Mouse (Mus musculus): ENCODE data around the gene Ano1. TPM values are rescaled to one million over a fixed set of nuclear protein-coding genes. Genes with fewer than 3 reads are reported as not detected.

The Ano1 gene
- polyA plus RNA-seq, 1 experiment = 1.7 TPM

DNA sequence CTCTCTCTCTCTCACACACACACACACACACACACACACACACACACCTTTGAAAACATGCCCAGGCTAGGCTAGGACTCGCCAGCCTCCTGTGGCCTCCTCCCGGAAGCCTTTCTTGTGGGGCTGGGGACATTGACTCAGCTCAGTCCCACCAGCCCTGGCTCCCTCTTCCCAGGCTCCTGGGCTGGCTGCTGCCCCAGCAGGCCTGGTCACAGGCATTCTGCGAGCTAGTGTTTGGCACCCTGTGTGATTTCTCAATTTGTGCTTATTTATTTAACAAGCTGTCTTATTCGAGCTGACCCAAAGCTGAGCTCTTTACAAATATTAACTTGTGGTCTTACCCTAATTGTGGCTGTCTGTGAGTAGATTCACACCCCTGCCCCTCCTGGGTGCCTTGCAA lies 66.8 kb downstream of the Ano1 start:
- TF ChIP-seq GATA1 (IDR thresholded peaks at IDR 0.05; ENCODE audit: low read length) = no peak

DNA sequence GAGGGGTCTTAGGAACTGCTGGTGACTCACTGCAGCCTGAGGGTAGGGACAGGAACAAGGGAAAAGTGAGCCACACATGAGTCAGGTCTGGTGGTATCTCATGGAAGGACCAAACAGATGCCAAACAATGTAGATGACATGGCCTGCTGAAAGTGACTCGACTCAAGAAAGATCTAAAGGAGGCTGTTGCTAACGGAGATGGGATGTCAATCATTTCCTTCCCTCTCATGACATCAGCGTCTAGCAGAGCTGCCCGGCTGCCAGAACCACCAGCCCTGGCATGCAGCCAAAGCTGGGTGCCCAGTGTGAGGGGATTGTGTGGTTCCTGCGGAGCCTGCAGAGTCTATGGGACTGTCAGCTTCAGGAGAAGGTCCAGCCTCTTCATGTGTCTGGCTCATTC lies 67.3 kb downstream of the Ano1 start:
- no peak for TF ChIP-seq GATA1 (IDR thresholded peaks at IDR 0.05; ENCODE audit: low read length)

DNA sequence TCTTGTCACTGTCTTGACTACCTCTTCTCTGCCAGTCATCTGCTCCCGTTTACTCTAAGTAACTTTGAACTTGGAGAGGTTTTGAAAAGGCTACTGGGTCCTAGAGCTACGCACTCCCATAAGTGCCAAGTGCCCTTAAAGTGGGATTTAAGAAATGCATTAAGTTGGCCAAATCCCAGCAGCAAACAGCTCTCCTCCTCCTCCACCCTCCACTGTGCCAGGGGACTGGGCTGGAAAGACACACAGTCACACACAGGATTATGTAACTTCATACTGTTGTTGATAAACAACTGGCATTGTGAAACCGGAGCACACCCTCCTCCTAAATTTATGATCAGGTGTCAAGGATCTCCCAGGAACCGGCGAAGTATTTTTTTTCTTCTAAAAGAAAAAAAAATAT lies 71.7 kb downstream of the Ano1 start:
- TF ChIP-seq GATA1 (IDR thresholded peaks at IDR 0.05; ENCODE audit: low read length) = no peak

DNA sequence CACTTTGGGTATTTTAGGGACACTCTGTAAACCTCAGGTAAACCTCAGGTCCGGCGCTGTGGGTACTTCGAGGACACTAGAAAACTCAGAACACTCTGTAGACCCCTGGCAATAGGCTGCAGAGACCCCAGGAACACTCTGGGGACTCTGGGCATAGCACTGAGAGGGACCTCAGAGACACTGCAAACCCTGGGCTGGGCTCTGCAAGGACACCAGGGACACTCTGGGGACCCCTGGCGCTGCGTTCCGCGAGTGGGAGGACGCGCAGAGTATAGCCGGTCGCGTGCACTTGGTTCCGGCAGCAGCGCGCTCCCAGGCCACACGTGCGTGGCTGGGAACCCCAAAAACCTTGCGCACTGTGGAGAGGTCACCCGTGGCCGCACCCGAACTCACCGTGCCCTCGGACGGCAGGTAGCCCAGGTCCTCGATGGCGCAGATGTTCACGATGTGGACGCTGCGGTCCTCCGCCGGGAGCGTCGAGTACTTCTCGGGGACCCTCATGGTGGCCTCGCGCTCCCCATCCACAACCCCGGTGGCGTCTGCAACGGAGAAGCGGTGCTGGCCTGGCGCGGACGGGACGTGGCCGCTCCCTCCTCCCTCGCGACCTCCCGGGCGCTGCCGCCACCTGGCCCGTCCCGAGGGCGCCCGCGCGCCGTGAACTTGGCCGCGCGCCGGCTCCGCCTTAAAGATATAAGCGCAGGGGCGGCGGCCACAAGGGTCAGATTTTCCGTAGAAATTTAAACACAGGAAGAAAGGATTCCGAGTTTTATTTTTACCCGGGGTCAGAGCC lies 73.3 kb downstream of the Ano1 start:
- TF ChIP-seq GATA1 (IDR thresholded peaks at IDR 0.05; ENCODE audit: low read length) = no peak

DNA sequence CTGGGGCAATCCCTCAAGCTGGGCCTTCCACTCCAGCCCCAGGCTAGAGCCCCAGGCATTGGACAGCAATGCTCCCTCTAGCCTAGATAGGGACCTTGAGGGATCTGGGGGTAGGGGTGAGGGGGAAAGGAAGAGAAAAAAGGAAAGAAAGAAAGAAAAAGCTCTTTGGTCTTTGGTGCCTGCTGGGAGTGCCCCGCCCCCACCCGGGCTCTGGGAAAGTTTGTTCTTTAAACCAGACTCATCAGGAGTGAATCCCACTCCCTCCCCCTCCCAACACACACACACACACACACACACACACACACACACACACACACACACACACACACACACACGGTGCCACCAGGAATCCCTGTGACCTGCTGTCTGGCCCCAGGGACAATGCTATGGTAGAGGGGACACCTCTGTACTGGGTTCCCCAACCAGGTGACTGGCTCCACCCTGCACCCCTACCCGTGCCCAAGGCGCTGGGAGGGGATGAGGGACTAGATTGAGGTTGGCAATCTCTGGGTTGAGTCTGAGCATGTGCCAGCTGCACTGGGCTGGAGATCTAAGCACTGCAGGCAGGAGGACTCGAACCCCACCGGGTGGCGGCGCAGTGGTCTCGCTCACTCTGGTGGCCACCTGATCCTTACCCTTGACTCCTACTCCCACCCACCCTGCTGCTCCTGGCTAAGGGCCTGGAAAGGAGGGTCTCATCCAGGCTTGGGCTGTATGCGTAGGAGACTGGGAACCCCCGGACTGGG lies 74.3 kb downstream of the Ano1 start:
- no peak for TF ChIP-seq GATA1 (IDR thresholded peaks at IDR 0.05; ENCODE audit: low read length)

DNA sequence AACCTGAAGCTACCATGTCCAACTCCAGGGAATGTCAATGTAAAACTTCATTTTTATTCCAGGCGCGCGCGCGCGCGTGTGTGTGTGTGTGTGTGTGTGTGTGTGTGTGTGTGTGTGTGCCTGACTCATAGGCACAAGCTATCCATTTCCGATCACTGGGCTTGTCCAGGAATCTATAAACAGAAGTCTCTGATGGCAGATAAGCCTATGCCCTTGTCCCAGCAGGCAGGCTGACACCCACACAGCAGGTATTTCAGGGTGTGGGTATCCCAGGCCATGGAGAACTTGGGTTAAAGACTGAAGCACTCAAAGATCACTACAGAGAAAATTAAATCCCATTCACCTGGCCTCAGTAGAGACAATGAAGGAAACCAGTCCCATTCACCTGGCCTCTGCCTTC lies 76.1 kb downstream of the Ano1 start:
- TF ChIP-seq GATA1 (IDR thresholded peaks at IDR 0.05; ENCODE audit: low read length) = no peak

DNA sequence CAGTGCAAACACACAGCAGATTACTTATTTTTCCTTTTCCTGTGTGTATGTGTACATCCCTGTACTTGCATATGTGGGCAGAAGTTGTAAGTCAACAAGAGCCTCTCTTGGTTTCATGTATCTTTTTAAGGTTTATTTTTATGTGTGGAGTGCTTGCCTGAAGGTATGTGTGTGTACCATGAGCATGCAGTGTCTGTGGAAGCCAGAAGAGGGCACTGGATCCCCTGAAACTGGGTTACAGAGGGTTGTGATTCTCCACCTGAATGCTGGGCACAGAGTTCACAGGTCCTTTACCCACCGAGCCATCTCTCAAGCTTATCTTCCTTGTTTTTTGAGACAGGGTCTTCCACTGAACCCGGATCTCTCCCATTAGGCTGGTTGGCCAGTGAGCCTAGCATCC lies 81.9 kb downstream of the Ano1 start:
- TF ChIP-seq GATA1 (IDR thresholded peaks at IDR 0.05; ENCODE audit: low read length) = no peak

DNA sequence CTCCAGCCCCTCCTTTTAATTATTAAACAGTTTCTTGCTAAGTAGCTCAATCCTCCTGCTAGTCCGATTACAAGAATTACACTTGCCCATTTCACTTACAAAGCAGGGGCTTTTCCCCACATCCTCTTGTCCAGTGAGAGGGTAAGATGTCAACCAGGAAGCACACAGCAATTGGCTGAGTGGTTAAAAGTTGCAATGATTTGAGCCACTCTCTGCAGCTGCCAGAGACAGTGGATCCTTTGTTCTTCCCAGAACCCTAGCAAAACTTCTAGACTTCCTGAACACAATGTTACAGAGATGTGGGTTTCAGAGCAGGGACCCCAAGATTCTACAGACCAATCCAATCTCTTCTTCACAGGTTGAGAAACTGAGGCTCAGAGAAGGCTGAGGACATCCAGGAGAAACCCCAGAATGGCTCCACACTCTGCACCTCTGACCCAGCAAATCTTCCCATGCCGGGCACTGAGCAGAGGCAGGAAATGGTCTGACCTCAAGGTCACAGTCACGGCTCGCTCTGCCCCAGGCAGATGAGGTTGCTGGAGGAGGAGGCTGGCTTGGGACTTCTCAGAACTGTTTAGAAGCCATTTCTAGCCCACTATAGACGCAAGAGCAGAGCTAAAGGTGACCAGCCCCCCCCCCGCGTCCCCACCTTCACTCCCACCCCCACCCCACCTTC lies 83.0 kb downstream of the Ano1 start:
- no peak for TF ChIP-seq GATA1 (IDR thresholded peaks at IDR 0.05; ENCODE audit: low read length)

DNA sequence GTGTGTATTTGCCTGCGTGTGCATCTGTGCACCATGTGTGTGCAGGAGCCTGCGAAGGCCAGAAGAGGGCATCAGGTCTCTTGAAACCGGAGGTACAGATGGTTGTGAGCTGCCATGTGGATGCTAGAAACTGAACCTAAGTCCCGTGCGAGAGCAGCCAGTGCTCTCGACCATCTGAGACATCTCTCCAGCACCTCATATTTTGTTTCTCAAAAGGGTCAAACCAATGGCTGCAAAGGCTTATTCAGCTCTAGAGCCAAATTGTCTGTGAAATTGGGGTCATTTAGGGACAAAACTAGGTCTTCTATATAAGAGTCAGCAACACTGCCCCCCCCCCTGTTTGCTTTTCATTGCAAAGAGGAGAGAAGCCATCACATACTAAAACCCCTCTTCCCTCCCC lies 84.7 kb downstream of the Ano1 start:
- TF ChIP-seq GATA1 (IDR thresholded peaks at IDR 0.05; ENCODE audit: low read length) = no peak

DNA sequence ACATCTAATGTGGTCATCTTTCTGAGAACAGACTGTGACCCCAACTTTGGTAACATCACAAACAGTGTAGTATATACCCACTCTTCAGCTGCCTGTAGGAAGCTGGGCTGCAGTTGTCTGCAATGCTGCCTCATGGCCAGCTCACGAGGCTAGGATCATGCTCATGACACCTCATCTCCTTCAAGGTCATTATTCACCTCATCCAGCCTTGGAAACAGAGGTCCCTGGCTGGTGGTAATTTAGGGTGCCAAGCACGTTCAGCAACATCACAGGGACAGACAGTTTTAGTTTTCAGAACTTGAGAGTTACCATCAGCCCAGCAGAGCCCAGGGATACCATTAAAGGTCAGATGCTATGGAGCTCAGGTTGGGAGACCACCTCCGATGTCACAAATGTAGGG lies 86.2 kb downstream of the Ano1 start:
- TF ChIP-seq GATA1 (IDR thresholded peaks at IDR 0.05; ENCODE audit: low read length) = no peak

DNA sequence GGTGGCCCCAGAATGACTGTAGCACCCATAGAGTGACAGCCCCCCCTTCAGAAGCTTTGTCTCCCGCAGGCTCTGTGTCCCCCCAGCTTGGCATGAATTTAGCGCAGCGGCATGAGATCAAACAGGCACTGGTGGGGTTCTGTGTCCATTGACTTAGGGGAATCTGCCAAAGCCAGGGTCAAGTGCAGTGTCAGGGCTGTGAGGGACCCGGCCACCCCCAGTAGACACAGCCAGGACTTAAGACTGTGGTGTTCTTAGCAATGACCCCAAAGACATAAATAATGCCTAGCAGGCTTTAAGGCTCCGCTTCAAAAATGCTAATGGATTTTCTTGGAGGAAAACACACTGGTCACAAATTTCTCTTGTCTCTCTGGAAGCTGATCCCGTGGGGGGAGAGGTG lies 88.2 kb downstream of the Ano1 start:
- no peak for TF ChIP-seq GATA1 (IDR thresholded peaks at IDR 0.05; ENCODE audit: low read length)

DNA sequence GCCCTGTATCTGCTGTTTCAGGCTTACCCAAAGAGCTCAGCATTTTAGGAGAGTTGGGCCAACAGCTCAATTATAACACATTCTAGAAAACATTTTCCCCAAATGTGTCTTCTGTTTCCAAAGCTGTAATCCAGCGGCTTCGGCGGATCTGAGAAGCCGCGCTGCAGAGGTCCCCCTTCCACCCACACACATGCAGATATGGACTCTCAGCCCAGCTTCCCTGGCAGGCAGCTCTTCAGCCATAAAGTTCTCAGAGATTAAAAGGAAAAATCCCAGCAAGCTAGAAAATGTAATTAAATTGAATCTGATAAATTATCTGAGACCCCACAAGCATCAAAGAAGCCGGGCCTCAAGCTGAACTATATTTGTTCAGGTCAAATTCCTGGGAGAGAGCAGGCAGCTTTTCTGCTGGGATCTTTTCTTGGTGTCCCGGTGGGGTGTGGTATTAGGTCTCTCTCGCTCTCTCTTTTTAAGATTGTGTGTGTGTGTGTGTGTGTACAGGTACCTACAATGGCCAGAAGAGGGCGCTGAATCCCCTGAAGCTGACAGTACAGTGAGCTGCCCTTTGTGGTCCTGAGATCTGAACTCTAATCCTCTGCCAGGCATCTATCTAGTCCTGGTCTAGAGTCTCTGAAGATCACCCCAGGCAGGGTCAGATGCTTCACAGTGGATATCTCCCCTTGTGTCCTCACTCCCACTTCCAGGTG lies 95.4 kb downstream of the Ano1 start:
- no peak for TF ChIP-seq GATA1 (IDR thresholded peaks at IDR 0.05; ENCODE audit: low read length)

DNA sequence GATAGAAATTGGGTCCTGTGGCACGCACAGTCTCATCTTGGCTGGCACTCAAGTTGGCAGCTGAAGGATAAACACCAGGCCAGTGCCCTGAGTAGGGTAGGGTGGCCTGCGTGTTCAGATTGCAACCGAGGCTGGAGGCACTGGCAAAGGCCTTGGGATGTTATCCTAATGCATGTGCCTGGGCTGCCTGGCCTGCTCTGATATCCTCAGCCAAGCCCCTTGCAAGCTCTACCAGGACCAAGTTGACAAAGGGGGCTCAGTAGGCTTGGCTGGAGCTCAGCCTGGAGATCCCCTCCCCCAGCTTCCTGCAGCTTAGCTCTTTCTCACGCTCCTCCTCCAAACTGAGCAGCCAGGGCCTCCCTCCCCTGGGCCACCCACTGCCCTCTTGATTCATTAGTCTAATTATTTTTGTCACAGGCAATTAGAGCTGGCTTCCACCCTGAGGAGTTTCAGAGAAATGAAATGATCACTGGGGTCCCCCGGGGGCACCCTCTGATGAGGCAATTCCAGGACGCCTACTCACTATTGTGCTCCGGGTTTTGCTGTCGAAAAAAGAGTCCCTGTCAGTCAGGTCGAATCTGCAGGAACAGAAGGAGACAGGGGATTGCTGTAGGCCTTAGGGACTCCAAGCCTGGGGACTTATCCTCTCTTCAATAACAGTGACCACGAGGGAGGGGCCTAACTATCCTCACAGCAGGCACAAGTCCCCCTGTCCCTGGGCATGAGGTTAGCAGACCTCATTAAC lies 97.9 kb downstream of the Ano1 start:
- no peak for TF ChIP-seq GATA1 (IDR thresholded peaks at IDR 0.05; ENCODE audit: low read length)

DNA sequence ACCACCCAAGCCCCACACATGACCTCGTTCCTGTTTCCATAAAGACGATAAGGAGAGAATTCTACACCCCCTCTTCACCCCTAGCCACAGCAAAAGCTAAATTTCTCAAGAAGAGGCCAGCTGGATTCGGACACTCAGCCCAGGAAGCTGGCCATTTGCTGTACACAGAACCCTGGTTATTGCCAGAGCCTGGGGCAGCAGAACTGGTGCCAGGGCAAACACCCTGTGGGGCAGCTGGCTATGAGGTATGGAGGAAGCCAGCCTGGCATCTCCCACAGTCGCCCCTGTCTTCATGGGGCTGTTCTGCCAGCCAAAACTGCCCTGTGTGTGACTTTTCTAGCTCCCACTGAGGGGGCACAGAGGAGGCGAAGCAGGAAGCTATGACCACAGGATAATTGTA lies 104.2 kb downstream of the Ano1 start:
- TF ChIP-seq GATA1 (IDR thresholded peaks at IDR 0.05; ENCODE audit: low read length) = no peak

DNA sequence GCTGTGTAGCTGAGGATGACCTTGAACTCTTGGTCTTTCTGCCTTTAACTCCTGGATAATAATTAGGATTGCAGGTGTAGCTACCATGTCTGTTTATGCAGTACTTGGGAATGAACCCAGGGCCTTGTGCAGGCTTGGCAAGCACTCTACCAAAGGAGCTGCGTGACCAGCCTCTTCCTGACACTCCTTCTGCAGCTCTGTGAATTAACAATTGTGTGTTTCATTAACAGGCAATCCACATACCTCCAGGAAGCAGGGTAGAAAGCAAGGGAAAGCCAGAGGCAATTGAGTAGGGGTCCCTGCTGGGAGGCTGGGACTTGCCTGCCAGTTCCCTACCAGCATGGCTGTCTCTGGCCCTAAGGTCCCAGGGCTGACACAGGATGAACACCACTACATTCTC lies 111.0 kb downstream of the Ano1 start:
- TF ChIP-seq GATA1 (IDR thresholded peaks at IDR 0.05; ENCODE audit: low read length) = no peak

Measured in G1E-ER4 (cell line).